Mouse (Mus musculus): Measurements from ENCODE around the gene Vmn1r45.
"Not testable (repeated sequence)": the region's sequence is repeated elsewhere in the genome, so short reads cannot be mapped to it uniquely, and the experiment has no call there.

DNA sequence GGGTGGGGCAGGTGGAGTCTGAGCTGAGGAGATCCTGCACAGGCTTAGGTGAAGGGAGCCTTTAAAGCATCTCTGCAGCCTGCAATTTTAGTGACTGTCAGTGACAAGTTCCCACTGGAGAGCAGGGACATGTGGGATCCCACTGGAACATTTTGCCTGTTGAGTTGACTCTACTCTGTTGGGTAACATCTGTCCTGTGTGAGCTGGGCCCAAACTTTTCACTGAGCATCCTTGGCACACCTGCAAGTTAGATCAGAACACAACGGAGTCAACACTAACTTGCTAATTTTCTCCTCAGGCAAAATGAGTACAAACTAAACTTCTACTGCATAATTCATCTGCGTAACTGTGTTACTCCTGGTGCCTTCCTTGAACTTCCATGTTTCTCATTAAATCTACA lies at the start of gene Vmn1r45:
- TF ChIP-seq CTCF, EP300 (IDR thresholded peaks at IDR 0.05; ENCODE audit: low read depth): not testable (repeated sequence)
